Mouse (Mus musculus): ENCODE measurements at regions not wholly inside any gene's neighbourhood (a gene's known extent, or its start where the extent isn't known, plus 50 kb on each side); places are given as distances from the start of the nearest gene placed in this dataset.
A peak's percentile ranks its signal among the peaks of the same experiment; 100 is the strongest.

DNA sequence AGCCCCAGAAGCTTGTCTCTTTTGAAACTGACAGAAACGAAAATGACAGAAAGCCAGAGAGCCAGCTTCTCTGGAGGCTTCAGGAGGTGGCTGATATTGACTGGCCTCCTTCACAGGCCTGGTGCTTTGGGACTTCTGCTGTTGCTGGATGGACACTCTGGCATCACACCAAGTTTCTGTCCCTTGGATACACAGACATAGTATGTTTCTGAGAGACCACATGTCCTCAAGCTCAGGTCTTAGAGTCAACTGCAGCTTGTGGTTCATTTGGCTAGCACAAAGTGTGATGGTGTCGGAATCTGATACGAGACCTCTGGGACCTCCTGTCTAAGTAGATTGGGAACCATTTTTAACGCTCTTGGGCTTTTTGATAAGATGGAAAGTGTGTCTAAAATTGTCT lies 502.0 kb downstream of the Sqor start:
- Histone ChIP-seq H3K36me3 (no peaks in the 10 kb centered on the region), H3K4me3 (replicated peaks) (no peak overlapping the region), H3K9me3 (no peaks in the 10 kb centered on the region), H3K9ac (no peak overlapping the region), H3K27me3 (replicated peaks) (no peaks in the 10 kb centered on the region), H3K4me2 (replicated peaks) (no peak overlapping the region), H3K27ac (no peak overlapping the region), H3K4me1 (replicated peaks) (no peaks in the 10 kb centered on the region)
- no peak for ATAC-seq
- WGBS = 78% methylated on average over 4 of the region's 4 CpGs

DNA sequence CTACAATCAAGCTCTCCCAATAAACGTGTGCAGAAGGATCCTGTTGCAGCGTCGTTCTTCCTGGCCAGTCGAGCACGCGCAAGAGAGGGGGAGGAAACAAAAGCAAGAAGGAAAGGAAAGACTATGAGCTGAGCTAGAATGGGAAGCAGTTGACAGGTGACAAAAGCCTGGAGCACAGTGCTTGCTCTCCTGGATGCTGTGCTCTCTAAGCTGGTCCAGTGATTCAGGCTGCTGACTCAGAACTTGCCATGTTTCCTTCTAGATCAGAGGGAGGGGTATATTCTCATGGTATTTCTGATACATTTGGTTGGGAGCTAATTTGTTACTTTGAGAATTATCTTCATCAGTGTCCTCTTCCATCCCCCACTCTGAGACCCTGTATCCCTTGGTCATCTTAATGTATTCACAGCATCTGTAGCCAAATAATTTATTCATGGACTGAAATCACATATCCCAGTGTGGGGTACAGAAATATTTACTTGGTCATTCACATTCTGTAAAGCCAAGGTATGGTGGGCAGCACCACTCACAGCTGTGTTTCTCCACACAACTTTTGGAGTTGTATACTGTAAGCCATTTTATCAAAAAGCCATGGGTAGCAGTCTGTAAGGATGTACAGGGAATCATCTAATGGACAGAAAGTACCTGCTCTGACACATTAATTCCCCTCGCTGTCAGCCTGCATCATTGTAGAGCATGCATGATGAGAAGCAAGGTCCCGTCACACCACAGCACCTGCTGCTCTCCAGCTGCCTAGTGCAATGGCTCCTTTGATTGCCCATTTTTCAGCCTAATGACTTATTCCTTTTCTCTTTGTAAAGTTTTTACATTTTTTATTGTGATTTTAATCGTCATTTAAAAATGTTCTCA lies 510.1 kb downstream of the Sqor start:
- 69% methylated on average over 9 of the region's 9 CpGs for WGBS
- Histone ChIP-seq H3K27me3 (replicated peaks) (no peaks in the 10 kb centered on the region), H3K4me1 (replicated peaks) (no peaks in the 10 kb centered on the region), H3K9ac (no peak overlapping the region), H3K4me3 (replicated peaks) (no peak overlapping the region), H3K4me2 (replicated peaks) (no peak overlapping the region), H3K27ac (no peak overlapping the region), H3K36me3 (no peaks in the 10 kb centered on the region), H3K9me3 (no peaks in the 10 kb centered on the region)
- no peak for ATAC-seq

- no peak overlapping the region for H3K9ac ChIP-seq
- ATAC-seq = no peak; the same call in 1 of the 2 replicates
- H3K27me3 ChIP-seq (replicated peaks) = no peaks in the 10 kb centered on the region
- H3K9me3 ChIP-seq = no peaks in the 10 kb centered on the region
- no peaks in the 10 kb centered on the region for H3K36me3 ChIP-seq
- H3K4me2 ChIP-seq (replicated peaks) = no peak overlapping the region
- no peak overlapping the region for H3K4me3 ChIP-seq (replicated peaks)
- H3K4me1 ChIP-seq (replicated peaks) = no peaks in the 10 kb centered on the region
- no peak overlapping the region for H3K27ac ChIP-seq
- 47% methylated on average over 6 of the region's 6 CpGs for WGBS
Measured at GRCm38 (mm10) chr2:123275736-123276330, 510.8 kb downstream of the Sqor start.

GRCm38 (mm10) chr2:123311554-123312276 lies 546.7 kb downstream of the Sqor start:
- Histone ChIP-seq H3K9me3 (no peaks in the 10 kb centered on the region), H3K4me3 (replicated peaks) (no peak overlapping the region), H3K4me2 (replicated peaks) (no peak overlapping the region), H3K9ac (no peak overlapping the region), H3K27me3 (replicated peaks) (no peaks in the 10 kb centered on the region), H3K4me1 (replicated peaks) (no peaks in the 10 kb centered on the region), H3K27ac (no peak overlapping the region), H3K36me3 (no peaks in the 10 kb centered on the region)
- no peak for ATAC-seq
- 68% methylated on average over 6 of the region's 6 CpGs for WGBS

DNA sequence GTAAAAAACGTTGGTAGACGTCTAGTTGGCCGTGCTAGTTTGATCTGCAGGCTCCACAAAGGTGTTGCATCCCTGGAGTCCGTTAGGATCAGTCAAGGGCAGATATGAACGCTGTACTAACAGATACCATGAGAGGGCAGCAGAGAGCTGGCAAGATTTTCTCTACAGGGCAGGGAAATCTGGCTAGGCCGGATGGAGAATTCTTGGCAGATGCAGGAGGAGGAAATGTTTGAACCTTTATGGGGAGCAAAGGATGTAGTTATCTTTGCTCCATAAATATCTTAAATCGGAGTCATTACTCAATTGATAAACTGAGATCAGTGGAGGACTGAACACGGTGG lies 547.2 kb downstream of the Sqor start:
- Histone ChIP-seq H3K4me1 (replicated peaks) (no peaks in the 10 kb centered on the region), H3K9ac (no peak overlapping the region), H3K27ac (no peak overlapping the region), H3K9me3 (no peaks in the 10 kb centered on the region), H3K4me2 (replicated peaks) (no peak overlapping the region), H3K36me3 (no peaks in the 10 kb centered on the region), H3K27me3 (replicated peaks) (no peaks in the 10 kb centered on the region), H3K4me3 (replicated peaks) (no peak overlapping the region)
- WGBS = 10% methylated on average over 8 of the region's 8 CpGs
- ATAC-seq = peak; percentile 78

GRCm38 (mm10) chr2:123320448-123321097 lies 555.5 kb downstream of the Sqor start:
- peak; percentile 70 for ATAC-seq
- Histone ChIP-seq H3K4me3 (replicated peaks) (no peak overlapping the region), H3K4me2 (replicated peaks) (no peak overlapping the region), H3K9ac (no peak overlapping the region), H3K4me1 (replicated peaks) (no peaks in the 10 kb centered on the region), H3K27me3 (replicated peaks) (no peaks in the 10 kb centered on the region), H3K36me3 (no peaks in the 10 kb centered on the region), H3K27ac (no peak overlapping the region), H3K9me3 (no peaks in the 10 kb centered on the region)
- WGBS = 61% methylated on average over 4 of the region's 4 CpGs

DNA sequence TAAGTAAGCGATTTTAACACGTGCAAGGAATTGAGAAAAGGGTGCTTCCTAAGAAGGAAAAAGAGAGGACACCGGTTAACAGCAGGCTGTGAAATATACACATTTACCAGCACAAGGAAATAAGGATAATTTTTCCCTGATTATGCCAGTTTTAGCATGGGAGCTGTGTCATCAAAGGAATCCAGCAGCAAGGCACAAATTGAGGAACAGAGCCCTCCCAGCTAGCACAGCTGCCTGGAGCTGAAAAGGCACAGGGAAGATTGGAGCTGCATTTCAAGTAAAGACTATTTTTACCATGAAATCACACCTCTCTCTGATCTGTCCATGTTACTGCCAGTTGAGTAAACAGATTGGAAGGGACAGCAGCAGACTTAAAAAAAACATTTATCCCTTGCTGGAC lies 558.7 kb downstream of the Sqor start:
- 69% methylated on average over 3 of the region's 3 CpGs for WGBS
- Histone ChIP-seq H3K4me1 (replicated peaks) (no peaks in the 10 kb centered on the region), H3K36me3 (no peaks in the 10 kb centered on the region), H3K9ac (no peak overlapping the region), H3K4me2 (replicated peaks) (no peak overlapping the region), H3K27me3 (replicated peaks) (no peaks in the 10 kb centered on the region), H3K27ac (no peak overlapping the region), H3K9me3 (no peaks in the 10 kb centered on the region), H3K4me3 (replicated peaks) (no peak overlapping the region)
- ATAC-seq = no peak

DNA sequence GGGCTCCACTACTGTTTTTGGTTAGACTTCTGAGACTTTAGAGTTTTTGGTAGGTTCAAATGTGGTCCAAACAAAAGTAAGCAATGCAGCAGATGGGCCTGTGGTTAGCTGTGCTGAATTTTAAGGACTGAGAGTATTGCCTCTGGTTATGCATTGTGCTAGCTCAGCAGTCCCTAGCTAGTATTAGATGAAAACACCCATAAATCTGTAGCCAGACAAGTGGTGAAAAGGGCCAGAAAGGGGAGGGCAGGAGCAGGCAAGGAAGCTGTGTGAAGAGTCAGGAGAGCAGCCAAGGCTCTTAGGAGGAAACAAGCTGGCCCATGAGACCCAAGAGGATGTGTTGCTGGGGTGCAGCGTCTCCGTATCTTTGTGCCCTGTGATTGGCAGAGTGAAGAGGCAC lies 559.9 kb downstream of the Sqor start:
- no peak for ATAC-seq
- H3K4me3 ChIP-seq (replicated peaks) = no peak overlapping the region
- no peaks in the 10 kb centered on the region for H3K27me3 ChIP-seq (replicated peaks)
- H3K36me3 ChIP-seq = no peaks in the 10 kb centered on the region
- no peak overlapping the region for H3K4me2 ChIP-seq (replicated peaks)
- 49% methylated on average over 2 of the region's 2 CpGs for WGBS
- H3K9ac ChIP-seq = no peak overlapping the region
- no peaks in the 10 kb centered on the region for H3K9me3 ChIP-seq
- H3K4me1 ChIP-seq (replicated peaks) = no peaks in the 10 kb centered on the region
- H3K27ac ChIP-seq = no peak overlapping the region

- no peak overlapping the region for H3K4me3 ChIP-seq (replicated peaks)
Measured at GRCm38 (mm10) chr2:123349625-123350346, 584.7 kb downstream of the Sqor start.

GRCm38 (mm10) chr2:123364204-123364603 lies 599.2 kb downstream of the Sqor start:
- Histone ChIP-seq H3K4me2 (replicated peaks) (no peak overlapping the region), H3K9me3 (no peaks in the 10 kb centered on the region), H3K27ac (no peak overlapping the region), H3K36me3 (no peaks in the 10 kb centered on the region), H3K27me3 (replicated peaks) (no peaks in the 10 kb centered on the region), H3K4me1 (replicated peaks) (no peaks in the 10 kb centered on the region), H3K4me3 (replicated peaks) (no peak overlapping the region), H3K9ac (no peak overlapping the region)
- no peak for ATAC-seq

More at GRCm38 (mm10) chr2:123349625-123350346, 584.7 kb downstream of the Sqor start:
- ATAC-seq = no peak
- H3K4me1 ChIP-seq (replicated peaks) = no peaks in the 10 kb centered on the region
- WGBS = 83% methylated on average over 10 of the region's 10 CpGs
- no peak overlapping the region for H3K27ac ChIP-seq
- H3K9me3 ChIP-seq = no peaks in the 10 kb centered on the region
- H3K4me2 ChIP-seq (replicated peaks) = no peak overlapping the region
- H3K27me3 ChIP-seq (replicated peaks) = no peaks in the 10 kb centered on the region
- H3K36me3 ChIP-seq = no peaks in the 10 kb centered on the region
- H3K9ac ChIP-seq = no peak overlapping the region

DNA sequence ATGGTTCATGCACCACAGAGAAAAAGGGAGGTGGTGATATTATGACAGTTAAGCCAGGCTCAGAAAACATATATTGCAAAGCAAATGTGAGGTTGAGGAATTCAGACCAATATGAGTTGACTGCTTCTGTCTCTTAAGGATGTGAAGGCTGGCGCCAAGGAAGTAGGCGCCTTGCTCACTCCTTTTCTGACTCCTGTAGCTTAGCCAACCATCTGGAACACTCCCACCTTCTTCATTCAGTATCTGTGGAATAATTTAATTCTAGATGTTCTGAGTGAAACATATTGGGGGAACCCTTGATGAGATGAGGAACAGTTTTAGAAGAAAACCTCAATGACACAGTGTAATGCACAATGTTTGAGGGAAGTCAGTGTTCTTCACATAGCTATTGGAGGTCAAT lies 601.5 kb downstream of the Sqor start:
- ATAC-seq = no peak
- no peaks in the 10 kb centered on the region for H3K4me1 ChIP-seq (replicated peaks)
- H3K36me3 ChIP-seq = no peaks in the 10 kb centered on the region
- no peaks in the 10 kb centered on the region for H3K9me3 ChIP-seq
- no peak overlapping the region for H3K4me2 ChIP-seq (replicated peaks)
- no peak overlapping the region for H3K9ac ChIP-seq
- 96% methylated on average over 2 of the region's 2 CpGs for WGBS
- H3K27ac ChIP-seq = no peak overlapping the region
- H3K27me3 ChIP-seq (replicated peaks) = no peaks in the 10 kb centered on the region
- no peak overlapping the region for H3K4me3 ChIP-seq (replicated peaks)

Data from intestine, embryonic 15.5 days (tissue).